Mouse (Mus musculus): Measurements from ENCODE around the gene Ang2.
"Not testable (repeated sequence)": the region's sequence is repeated elsewhere in the genome, so short reads cannot be mapped to it uniquely, and the experiment has no call there.

DNA sequence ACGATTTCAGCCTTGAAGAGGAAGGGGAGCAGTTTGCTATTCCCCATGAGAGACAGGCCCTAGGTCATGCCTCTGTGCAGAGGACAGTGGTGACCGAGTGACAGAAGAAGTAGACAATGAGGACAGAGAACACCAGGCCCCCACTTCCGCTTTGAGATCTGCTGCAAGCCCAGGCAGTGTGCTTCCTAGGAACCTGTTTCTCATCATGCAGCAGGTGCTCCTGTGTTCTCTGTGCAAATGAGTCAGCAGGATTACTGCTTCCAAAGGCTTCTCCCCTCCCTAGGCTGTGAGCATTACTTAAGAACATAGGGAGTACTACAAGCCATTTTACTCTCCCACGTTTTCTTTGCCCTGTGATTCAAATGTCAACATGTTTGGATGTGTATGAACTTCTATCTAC is 30.7 kb upstream of the Ang2 start:
- not testable (repeated sequence) for TF ChIP-seq POLR2A (IDR thresholded peaks at IDR 0.05; ENCODE audit: low read depth, low read length); CTCF (IDR thresholded peaks at IDR 0.05; ENCODE audit: borderline replicate concordance, insufficient read depth, low read length)

Data from embryonic fibroblast, embryonic 13.5 days (primary cell).